Mouse (Mus musculus) liver, postnatal 0 days (tissue): ENCODE measurements at regions not wholly inside any gene's neighbourhood (a gene's known extent, or its start where the extent isn't known, plus 50 kb on each side); places are given as distances from the start of the nearest gene placed in this dataset.

Experiments used
- CTCF ChIP-seq: sonication (generic); IDR thresholded peaks from 2 replicates; pipeline ENCODE4 v1.5.1; 2016; ENCODE audit warnings: antibody characterized with exemption, low read depth
- EP300 ChIP-seq: IDR thresholded peaks from 2 replicates; pipeline ENCODE4 v1.6.1; 2016; ENCODE audit warnings: antibody characterized with exemption, low read depth, mild to moderate bottlenecking

DNA sequence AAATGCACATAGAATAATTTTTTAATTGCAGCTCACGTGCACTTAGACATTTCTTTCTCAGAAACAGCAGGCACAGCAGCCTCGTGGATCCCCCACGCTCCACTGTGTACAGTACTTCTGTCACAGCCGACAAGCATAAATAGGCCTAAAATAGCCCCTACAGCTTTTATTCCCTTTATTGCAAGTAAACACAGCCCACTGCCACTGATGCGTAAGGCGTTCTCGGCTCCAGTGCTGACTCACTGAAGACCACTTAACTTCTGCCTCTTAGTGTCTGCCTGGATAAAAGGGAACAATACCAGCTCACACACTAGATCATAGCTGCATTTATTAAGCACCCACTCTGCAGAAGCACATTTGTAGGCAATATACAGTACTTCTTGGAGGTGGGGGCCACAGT is 60.5 kb upstream of the Actbl2 start:
- no peak for TF ChIP-seq CTCF
- TF ChIP-seq EP300, result no peak
